Mouse (Mus musculus): ENCODE data around the gene Cadm3. TPM values are rescaled to one million over a fixed set of nuclear protein-coding genes. Genes with fewer than 3 reads are reported as not detected.

The Cadm3 gene
- polyA plus RNA-seq (2021; fragmentation: Nextera tagmentation), result 165 and 293 TPM in 2 replicates
- long read RNA-seq, experiment 1, full-length matches to known transcripts, result 9 of 31 reads
- long read RNA-seq, experiment 1, partial matches to known transcripts, result 2 of 31 reads
- long read RNA-seq, experiment 1, other reads (novel, unspliced or antisense), result 20 of 31 reads
- long read RNA-seq, experiment 2, full-length matches to known transcripts, result 14 of 23 reads
- long read RNA-seq, experiment 2, partial matches to known transcripts, result 5 of 23 reads
- long read RNA-seq, experiment 2, other reads (novel, unspliced or antisense), result 4 of 23 reads

DNA sequence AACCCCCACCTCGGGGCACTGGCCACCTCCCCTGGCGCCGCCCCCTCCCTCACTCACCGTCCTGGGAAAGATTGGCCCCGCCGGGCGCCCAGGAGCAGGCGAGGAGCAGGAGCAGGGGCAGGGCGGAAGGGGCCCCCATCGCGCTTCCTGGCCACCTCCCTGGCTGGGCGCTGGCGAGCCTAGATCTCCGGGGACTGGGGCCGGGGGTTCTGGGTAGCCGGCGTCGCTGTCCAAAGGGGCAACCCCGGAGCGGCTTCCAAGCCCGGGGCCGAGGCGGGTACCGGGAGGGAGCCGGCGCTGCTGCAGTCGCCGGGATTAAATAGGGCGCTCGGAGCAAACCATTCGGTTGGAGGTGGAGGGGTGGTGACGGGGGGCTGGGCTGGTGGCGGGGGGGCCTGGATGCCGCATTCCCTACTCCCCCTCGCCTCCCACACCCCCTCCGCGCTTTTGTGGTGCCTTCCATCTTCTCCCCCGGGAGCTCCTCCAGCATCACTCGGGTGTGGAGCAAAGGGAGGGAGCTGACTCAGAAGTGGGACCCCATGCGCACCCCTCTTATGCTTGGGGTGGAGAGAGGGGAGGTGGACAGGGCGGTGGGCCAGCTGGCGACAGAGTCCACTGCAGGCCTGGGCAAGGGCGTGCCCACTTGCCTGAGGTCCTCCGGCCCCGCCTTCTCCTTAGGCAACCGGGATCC lies at the start of gene Cadm3:
Gene Cadm3, minus strand, starts transcription at position 340 of the 691 bp plus-strand sequence.

DNA sequence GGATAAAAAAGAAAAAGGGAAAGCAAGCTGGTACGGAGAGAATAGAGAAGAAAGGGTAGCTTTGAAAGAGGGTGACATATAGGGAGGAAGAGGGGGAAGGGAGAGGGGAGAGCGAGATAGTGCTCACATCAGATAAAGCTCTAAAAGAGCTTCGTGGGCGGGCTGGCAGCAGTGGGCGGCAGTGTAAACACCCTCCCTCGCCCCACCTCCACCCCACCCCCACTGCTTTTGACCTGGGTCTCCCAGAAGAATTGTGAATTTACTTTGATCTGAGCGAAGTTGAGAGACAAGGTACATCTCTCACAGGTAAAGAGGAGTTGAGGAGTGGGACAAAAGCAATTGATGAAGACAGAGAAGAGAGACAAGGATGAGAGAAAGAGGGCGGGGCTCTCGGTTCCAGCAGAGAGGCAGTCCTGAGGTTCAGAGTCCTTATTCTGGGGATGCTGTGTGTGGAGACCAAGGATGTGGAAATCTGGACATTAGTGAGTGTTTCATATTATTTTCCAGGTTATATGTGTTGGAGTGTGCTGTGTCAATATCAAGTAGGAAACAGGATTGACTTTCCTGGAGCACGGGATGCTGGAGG lies 17.0 kb downstream of the Cadm3 start, which contains the start of gene Aim2:
Gene Aim2, plus strand, starts transcription at position 508 of the 586 bp plus-strand sequence.

DNA sequence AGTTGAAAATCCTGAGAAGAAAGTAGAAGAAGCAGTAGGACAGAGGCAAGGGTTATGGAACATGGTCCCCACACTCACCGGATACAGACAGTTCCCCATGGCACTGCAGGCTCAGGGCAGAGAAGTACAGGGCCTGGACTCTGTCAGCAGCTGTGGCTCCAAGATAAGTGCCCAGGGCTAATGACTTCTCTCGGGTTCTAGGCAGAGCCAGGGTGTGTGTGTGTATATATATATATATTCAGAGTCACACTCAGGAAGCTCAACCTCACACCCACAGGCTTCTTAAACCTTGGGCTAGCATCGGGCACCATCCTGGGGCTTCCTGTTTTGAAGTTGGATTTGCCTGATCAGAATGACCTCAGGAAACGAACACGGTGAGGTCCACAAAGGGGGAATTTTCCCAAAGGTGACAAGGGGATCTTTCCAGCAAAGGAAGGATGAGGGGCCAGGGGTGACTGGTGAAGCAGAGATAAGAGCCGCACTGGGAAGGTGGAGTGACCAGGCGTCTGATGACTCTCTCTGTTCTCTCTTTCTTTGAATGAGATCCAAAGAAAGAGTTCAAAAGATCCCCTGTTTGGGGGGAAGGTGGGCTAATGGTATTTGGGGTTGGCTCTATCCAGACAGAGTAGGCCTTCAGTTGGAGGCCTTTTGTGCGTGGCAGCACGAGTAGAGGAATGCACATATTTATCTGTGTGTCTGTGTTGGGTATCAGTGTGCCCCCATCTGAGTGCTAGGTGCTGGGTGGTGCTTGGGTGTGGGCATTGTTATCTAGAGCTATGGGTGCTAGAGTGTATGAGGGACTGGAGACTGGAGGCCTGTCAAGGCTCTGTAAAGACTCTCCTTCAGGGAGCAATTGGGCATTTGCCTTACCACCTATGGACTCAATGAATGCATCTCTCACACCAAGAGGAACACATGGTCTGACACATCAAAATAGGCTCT lies 33.9 kb downstream of the Cadm3 start, which contains the start of gene Ackr1:
Gene Ackr1, minus strand, starts transcription at position 439 of the 942 bp plus-strand sequence.

Other genes starting within 250 kb of the Cadm3 start
- gene Olfr1408, start 230.3 kb downstream of the Cadm3 start, polyA plus RNA-seq (2021; fragmentation: Nextera tagmentation), result not detected in 2 replicates
- not detected in 2 replicates for gene Olfr1406, start 177.1 kb downstream of the Cadm3 start, polyA plus RNA-seq (2021; fragmentation: Nextera tagmentation)
- gene Olfr218, start 169.9 kb downstream of the Cadm3 start, polyA plus RNA-seq (2021; fragmentation: Nextera tagmentation), result not detected in 2 replicates
- not detected in 2 replicates for gene Olfr1404, start 155.3 kb downstream of the Cadm3 start, polyA plus RNA-seq (2021; fragmentation: Nextera tagmentation)
- gene Fcer1a, start 140.5 kb downstream of the Cadm3 start, polyA plus RNA-seq (2021; fragmentation: Nextera tagmentation), result not detected in 2 replicates
- not detected in 2 replicates for gene Olfr418, start 101.7 kb downstream of the Cadm3 start, polyA plus RNA-seq (2021; fragmentation: Nextera tagmentation)
- not detected in 2 replicates for gene Mptx2, start 89.9 kb downstream of the Cadm3 start, polyA plus RNA-seq (2021; fragmentation: Nextera tagmentation)
- gene Ackr1, start 33.9 kb downstream of the Cadm3 start, polyA plus RNA-seq (2021; fragmentation: Nextera tagmentation), result 9.3 and 9.5 TPM in 2 replicates
- gene Aim2, start 16.8 kb downstream of the Cadm3 start, polyA plus RNA-seq (2021; fragmentation: Nextera tagmentation), result 1.9 and 2.2 TPM in 2 replicates
- not detected in 2 replicates for gene Ifi206, start 123.3 kb upstream of the Cadm3 start, polyA plus RNA-seq (2021; fragmentation: Nextera tagmentation)
- not detected in 2 replicates for gene Ifi214, start 168.3 kb upstream of the Cadm3 start, polyA plus RNA-seq (2021; fragmentation: Nextera tagmentation)
- gene Ifi213, start 231.6 kb upstream of the Cadm3 start, polyA plus RNA-seq (2021; fragmentation: Nextera tagmentation), result 0.25 TPM in 1 of 2 replicates, not detected in the other